Mouse (Mus musculus): ENCODE data around the gene Fam25c.

- TF ChIP-seq CTCF (IDR thresholded peaks at IDR 0.05; ENCODE audit: borderline replicate concordance, extremely low read depth, insufficient read depth, insufficient read length) (no peak), POLR2A (IDR thresholded peaks at IDR 0.05; ENCODE audit: borderline replicate concordance, extremely low read depth, insufficient read depth, insufficient read length, poor library complexity, severe bottlenecking) (no peak)
Observed at GRCm38 (mm10) chr14:34374577-34374976, 19.3 kb upstream of the Fam25c start, which contains the start of gene Sncg.
